Mouse (Mus musculus) natural killer cell, adult 2 months (primary cell): ENCODE results near the gene Ftl1.
A peak's percentile ranks its signal among the peaks of the same experiment; 100 is the strongest.

Experiments used
- DNase-seq, 2 experiments: peaks; one replicate each; pipeline ENCODE4 v3.0.0; 2022; ENCODE audit warnings: low spot score in 2 of 2

Ftl1 gene

DNA sequence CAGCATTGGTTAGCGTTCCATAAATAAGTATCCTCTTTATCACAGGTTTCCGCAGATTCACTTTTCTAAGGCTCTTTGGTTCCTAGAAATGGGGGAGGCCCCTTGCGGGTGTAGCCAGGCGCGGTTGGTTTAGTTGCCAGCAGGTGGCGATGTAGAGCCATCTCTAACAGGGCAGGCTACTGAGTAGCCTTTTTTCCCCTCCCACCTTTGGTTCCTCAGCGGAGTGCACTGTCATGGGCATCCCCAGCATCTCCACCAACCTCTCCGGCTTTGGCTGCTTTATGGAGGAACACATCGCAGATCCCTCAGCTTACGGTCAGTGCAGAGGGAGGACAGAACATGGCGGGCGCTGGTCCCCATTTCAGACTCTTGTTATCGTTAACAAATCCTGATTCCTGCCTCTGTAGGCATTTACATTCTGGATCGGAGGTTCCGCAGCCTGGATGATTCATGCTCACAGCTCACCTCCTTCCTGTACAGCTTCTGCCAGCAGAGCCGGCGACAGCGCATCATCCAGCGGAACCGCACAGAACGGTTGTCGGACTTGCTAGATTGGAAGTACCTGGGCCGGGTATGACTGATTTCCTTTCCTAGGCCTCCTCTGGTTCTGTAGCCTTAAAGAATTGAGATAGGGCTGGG lies 8.2 kb downstream of the Ftl1 start:
- peak; percentile 72 to 88 for DNase-seq

DNA sequence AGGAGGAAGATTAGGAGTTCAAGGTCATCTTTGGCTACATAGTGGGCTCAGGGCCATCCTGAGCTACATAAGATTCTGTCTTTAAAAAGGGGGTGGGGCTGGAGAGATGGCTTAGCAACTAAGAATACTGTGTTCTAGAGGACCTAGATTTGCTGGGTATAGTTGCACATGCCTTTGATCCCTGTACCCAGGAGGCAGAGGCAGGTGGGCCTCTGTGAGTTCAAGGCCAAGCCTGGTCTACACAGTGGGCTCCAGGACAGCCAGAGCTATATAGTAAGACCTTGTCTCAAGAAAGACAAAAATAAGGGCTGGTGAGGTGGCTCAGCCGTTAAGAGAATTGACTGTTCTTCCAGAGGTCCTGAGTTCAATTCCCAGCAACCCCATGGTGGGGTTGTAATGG lies 9.7 kb downstream of the Ftl1 start:
- DNase-seq = no peak

- DNase-seq = no peak
Measured at GRCm38 (mm10) chr7:45447325-45447990, 12.2 kb downstream of the Ftl1 start.

DNA sequence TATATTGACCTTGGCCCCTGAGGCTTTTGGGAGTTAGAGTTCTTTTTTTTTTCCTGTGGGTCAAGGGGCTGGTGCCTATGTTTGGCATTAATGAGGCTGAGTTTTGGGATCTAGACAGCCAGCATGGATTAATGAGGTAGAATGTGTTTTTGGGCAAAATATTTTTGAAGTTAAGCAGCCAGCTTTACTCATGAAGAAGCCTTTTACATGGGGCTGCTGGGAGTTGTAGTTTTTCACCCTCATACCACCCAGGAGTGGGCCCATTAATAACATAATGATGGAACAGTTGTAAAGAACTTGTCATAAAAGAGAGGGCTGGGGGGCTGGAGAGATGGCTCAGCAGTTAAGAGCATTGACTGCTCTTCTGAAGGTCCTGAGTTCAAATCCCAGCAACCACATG lies 13.1 kb downstream of the Ftl1 start:
- no peak for DNase-seq

- no peak for DNase-seq
Measured at GRCm38 (mm10) chr7:45443526-45444420, 15.9 kb downstream of the Ftl1 start.

- DNase-seq = no peak
Measured at GRCm38 (mm10) chr7:45437521-45438276, 22.0 kb downstream of the Ftl1 start, which contains the start of gene Ruvbl2. Ruvbl2 (minus strand) TSS chr7:45438096.

- DNase-seq = no peak
Measured at GRCm38 (mm10) chr7:45437046-45437445, 22.6 kb downstream of the Ftl1 start.

- DNase-seq = no peak
Measured at GRCm38 (mm10) chr7:45436444-45436843, 23.2 kb downstream of the Ftl1 start.

DNA sequence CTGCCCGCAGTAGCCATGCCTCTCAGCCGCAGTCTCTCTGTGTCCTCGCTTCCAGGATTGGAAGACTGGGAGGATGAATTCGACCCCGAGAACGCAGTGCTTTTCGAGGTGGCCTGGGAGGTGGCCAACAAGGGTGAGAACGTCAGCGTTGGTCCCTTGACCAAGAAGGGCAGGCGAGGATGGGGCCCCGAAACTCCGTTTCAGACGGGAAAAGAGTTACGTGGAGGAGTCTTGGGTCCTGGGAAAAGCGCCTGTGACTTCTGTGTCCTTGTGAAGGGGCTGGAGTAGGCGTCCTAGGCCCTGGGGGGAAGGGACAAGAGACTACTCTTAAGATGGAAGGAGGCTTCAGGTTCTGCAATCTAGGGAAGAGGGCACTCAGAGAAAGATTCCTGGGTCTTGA lies 24.6 kb downstream of the Ftl1 start:
- no peak for DNase-seq

DNA sequence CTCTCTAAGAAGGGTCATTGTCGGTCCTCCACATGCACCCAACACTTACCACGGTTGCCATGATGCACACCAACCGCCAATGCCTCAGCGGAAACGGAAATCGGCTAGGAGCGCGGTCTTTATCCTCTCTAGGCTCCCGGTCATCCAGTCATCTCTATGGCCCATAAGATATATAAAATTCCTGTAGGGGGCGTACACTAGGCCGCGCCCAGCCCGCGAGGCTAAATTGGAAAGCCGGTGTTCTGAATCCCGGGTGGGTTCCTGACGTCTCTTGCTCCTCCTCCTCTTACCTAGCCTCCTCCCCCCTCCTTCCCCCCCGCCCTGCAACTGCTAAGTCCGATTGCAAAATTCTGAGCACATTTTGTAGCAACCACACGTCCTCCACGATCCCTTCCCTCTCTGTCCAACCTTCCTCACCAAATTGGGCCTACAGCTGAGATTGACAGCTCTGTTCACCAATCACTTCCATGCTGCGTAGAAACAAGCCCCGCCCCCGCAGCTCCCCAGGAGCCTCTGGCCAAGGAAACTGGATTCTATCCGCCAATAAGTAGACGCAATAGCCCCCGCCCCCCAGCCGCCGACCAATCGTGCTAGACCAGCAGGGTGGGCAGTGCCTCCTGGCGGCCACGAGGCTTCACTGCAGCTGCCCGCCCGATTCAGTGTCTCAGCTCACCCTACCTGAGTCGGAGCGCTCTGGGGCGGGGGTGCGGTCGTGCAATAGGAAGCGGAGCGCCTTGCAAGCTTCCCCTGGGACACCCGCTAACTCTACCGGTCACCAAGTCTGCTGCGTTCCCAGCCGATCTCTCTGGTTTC lies 25.3 kb downstream of the Ftl1 start, which contains the start of gene Gys1:
TSS of gene Gys1 (plus strand) at position 642 of the 813 bp plus-strand sequence.
- peak; percentile 100 for DNase-seq

DNA sequence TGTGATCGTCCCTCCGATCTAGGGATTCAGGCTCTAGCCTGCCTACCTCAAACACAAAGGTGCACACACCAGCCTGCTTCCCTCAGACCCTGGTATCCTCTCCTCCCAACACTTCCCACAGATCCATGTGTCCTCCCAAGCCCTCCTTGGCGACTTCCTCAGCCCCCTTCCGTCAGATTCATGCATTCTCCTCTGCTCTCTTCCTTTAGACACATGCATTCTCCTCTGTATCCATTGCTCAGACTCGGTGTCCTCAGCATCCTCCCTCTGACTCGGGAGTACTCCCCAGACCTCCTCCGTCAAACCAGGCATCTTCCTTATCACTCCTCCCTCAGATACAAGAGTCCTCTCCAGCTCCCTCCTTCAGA lies 25.9 kb downstream of the Ftl1 start:
- DNase-seq = no peak

DNA sequence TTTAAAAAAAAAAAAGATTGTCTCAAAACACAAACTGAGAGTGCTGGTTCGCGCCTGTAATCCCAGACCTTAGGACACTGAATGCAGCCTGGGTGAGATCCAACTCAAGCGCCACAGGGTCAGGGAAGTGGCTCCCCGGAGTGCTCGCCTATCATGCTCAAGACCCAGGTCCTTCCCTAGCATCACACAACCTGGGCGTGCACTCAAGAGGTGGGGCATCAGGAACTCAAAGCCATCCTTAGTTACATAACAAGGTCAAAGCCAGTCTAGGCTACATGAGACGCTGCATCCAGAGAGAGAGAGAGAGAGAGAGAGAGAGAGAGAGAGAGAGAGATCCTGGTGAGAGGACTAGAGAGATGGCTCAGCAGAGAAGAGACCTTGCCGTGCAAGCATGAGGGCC lies 33.1 kb downstream of the Ftl1 start:
- DNase-seq = no peak

DNA sequence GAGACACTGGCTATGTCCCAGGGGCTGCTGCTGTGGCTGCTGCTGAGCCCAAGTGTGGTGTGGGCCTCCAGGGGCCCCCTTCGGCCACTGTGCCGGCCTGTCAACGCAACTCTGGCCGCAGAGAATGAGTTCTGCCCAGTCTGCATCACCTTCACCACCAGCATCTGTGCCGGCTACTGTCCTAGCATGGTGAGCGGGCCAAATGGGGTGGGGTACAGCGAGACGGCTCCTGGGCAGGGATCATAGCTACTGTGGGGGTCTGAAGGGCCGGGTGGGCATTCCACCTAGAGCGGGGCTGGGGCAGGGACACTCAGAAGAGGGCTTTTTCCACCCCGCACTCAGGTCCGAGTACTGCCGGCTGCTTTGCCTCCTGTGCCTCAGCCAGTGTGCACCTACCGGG lies 38.5 kb downstream of the Ftl1 start:
- DNase-seq = no peak

DNA sequence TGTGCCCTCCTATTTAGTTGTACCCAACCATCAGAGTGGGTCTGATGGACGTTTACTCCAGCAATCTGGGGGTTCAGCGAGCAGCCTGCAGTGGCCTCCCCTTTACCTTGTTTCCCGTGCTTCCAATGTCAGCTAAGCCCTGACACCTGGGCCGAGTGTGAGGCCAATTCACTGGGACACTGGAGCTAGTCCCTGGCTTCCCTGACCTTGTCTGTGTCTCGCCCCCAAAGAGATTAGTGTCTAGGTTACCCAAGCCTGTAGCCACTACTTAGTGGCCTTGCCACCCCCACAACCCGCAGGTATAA lies 39.1 kb downstream of the Ftl1 start, which contains the start of gene Lhb:
TSS of gene Lhb (plus strand) at position 206 of the 305 bp plus-strand sequence.
- DNase-seq = no peak

GRCm38 (mm10) chr7:45419859-45420614 lies 39.6 kb downstream of the Ftl1 start:
- no peak for DNase-seq

GRCm38 (mm10) chr7:45417962-45418492 lies 41.7 kb downstream of the Ftl1 start:
- no peak for DNase-seq

DNA sequence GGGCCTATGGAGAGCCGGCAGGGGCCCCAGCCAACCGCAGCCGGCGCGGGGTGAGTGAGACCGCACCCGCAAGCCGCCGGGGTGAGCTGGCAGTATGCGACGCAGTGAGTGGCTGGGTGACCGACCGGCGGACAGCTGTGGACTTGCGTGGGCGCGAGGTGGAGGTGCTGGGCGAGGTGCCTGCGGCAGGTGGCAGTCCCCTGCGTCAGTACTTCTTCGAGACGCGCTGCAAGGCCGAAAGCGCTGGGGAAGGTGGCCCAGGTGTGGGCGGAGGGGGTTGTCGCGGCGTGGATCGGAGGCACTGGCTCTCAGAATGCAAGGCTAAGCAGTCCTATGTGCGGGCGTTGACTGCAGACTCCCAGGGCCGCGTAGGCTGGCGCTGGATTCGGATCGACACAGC lies 44.0 kb downstream of the Ftl1 start:
- peak; percentile 61 to 66 for DNase-seq

GRCm38 (mm10) chr7:45414740-45415224 lies 44.9 kb downstream of the Ftl1 start:
- no peak for DNase-seq

- no peak for DNase-seq
Measured at GRCm38 (mm10) chr7:45413864-45414739, 45.6 kb downstream of the Ftl1 start.
